Mouse (Mus musculus) lung, embryonic 14.5 days (tissue): ENCODE results near the gene Hbb-bs. TPM values are rescaled to one million over a fixed set of nuclear protein-coding genes. Genes with fewer than 3 reads are reported as not detected.
"Not testable (repeated sequence)": the region's sequence is repeated elsewhere in the genome, so short reads cannot be mapped to it uniquely, and the experiment has no call there.

Experiments used
- ATAC-seq: fragments of 200-750 bp; cut with Nextera tagmentation; 2 replicates; pipeline ENCODE4 v1.8.0; 2017; ENCODE audit warnings: mild to moderate bottlenecking, moderate TSS enrichment, moderate library complexity; ENCODE audit not compliant: insufficient read depth
- DNase-seq: peaks from one replicate; pipeline ENCODE4 v3.0.0-alpha.2; 2015
- H3K27ac ChIP-seq: fragments of 300-500 bp; sonication (generic); 2 replicates; pipeline ENCODE4 v1.5.1; 2014; ENCODE audit warnings: low read depth, mild to moderate bottlenecking, moderate library complexity
- H3K27me3 ChIP-seq: fragments of 300-500 bp; sonication (generic); 2 replicates; pipeline ENCODE4 v1.6.1; 2014; ENCODE audit warnings: low read length, control low read depth; ENCODE audit not compliant: insufficient read depth
- H3K36me3 ChIP-seq: fragments of 300-500 bp; sonication (generic); 2 replicates; pipeline ENCODE4 v1.6.1; 2014; ENCODE audit warnings: control low read depth; ENCODE audit not compliant: insufficient read depth
- H3K4me1 ChIP-seq: fragments of 300-500 bp; sonication (generic); 2 replicates; pipeline ENCODE4 v1.6.1; 2014; ENCODE audit warnings: antibody characterized with exemption, control low read depth; ENCODE audit not compliant: insufficient read depth
- H3K4me2 ChIP-seq: fragments of 300-500 bp; sonication (generic); 2 replicates; pipeline ENCODE4 v1.6.1; 2014; ENCODE audit warnings: mild to moderate bottlenecking
- H3K4me3 ChIP-seq: fragments of 300-500 bp; sonication (generic); 2 replicates; pipeline ENCODE4 v1.5.1; 2014; ENCODE audit warnings: low read depth, low read length
- H3K9ac ChIP-seq: fragments of 300-500 bp; sonication (generic); 2 replicates; pipeline ENCODE4 v1.6.1; 2014
- H3K9me3 ChIP-seq: fragments of 300-500 bp; sonication (generic); 2 replicates; pipeline ENCODE4 v1.6.1; 2016; ENCODE audit warnings: low read depth, low read length, control low read depth
- CTCF ChIP-seq: IDR thresholded peaks from 2 replicates; pipeline ENCODE4 v1.5.1; 2016; ENCODE audit warnings: antibody characterized with exemption, low read depth
- WGBS: fragments of 180-500 bp; shearing (Covaris S2); extraction: QIAGEN DNeasy Blood & Tissue Kit; methylation state at CpG from one replicate; pipeline ENCODE4 v1.1.7; 2014; 5-methylcytosine and 5-hydroxymethylcytosine counted together
- polyA plus RNA-seq: library from polyadenylated mRNA; unstranded; fragments of >200 nt; fragmentation: Nextera tagmentation; extraction: Ambion mirVana; gene quantifications from 2 replicates; pipeline ENCODE4 v1.2.1, GENCODE M21; 2014

Gene Hbb-bs
- polyA plus RNA-seq, 1 experiment from 2014 or later, result 7,232 TPM

GRCm38 (mm10) chr7:103826255-103826887 lies 1.5 kb downstream of the Hbb-bs start:
- ATAC-seq (no peak; the same call in 1 of the 2 replicates), DNase-seq (no peak)
- no peak overlapping the region for H3K9ac ChIP-seq
- H3K4me1 ChIP-seq, result no peaks in the 10 kb centered on the region
- 50% methylated on average over 3 of the region's 3 CpGs for WGBS
- no peak for TF ChIP-seq CTCF
- H3K4me3 ChIP-seq, result no peak overlapping the region
- no peak overlapping the region for H3K27ac ChIP-seq
- H3K9me3 ChIP-seq, result no peaks in the 10 kb centered on the region
- H3K27me3 ChIP-seq, result no peaks in the 10 kb centered on the region
- no peak overlapping the region for H3K4me2 ChIP-seq
- H3K36me3 ChIP-seq, result no peaks in the 10 kb centered on the region

DNA sequence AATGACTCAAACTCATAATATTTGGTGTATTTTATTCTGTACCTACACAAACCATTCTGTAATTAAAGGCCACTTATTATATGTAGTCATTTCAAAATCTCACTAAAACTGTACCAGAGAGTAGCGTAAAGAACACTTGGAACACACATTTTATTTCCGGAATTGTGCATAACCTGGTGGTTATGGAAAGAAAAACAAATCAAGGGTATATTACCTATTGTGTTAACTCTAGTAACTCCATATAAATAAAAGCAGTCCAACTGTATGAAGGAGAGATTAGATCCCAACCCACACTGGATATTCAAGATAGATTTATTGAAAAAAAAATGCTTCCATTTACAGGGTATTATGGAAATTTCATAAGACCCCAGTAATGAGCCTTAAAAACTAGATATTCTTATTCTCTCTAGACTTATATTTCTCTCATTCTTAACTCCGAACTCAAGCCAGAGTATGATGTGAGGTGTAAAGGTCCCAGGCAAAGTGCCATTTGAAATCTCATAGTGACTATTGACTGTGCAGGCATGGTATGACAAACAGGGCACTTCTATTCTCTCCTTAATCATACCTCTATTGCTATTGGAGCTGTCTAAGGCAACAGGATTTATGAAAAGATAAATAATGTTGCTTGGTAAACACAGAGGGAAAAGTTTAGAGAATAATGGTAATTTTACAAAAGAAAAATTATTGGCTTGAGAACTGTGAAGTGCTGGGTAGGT lies 2.2 kb downstream of the Hbb-bs start:
- no peak overlapping the region for H3K4me2 ChIP-seq
- peak; percentile 63; the same call in 1 of the 2 replicates for ATAC-seq
- no peak for DNase-seq

DNA sequence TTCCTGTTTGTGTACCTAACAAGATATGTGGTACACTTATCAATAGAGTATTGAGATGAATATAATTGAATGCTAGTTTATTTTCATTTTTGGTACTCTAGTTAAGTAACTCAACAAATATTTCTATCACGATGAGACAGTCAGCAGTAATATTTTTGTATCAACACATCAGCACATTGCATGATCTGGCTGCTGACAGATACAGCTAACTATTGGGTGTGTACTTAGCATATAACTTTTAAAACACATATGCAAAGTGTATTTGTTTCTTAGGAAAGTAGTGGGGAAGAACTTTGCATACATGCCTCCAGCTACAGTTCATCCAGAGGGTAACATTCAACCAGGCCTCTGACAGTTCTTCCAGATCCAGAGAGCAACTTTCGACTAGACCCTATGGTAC lies 3.3 kb downstream of the Hbb-bs start:
- Histone ChIP-seq H3K9ac (no peak overlapping the region), H3K4me2 (no peak overlapping the region), H3K4me1 (no peaks in the 10 kb centered on the region), H3K27me3 (no peaks in the 10 kb centered on the region), H3K9me3 (no peaks in the 10 kb centered on the region), H3K27ac (no peak overlapping the region; the same call in 1 of the 2 replicates), H3K4me3 (no peak overlapping the region), H3K36me3 (no peaks in the 10 kb centered on the region)
- WGBS, result 75% methylated on average over 2 of the region's 2 CpGs
- TF ChIP-seq CTCF, result no peak
- DNase-seq (no peak), ATAC-seq (no peak)

More for the DNA sequence above, 2.2 kb downstream of the Hbb-bs start:
- no peaks in the 10 kb centered on the region for H3K4me1 ChIP-seq
- H3K4me3 ChIP-seq, result no peak overlapping the region
- no peaks in the 10 kb centered on the region for H3K36me3 ChIP-seq
- no peaks in the 10 kb centered on the region for H3K9me3 ChIP-seq
- WGBS, result 86% methylated on average over 3 of the region's 3 CpGs
- H3K9ac ChIP-seq, result no peak overlapping the region
- TF ChIP-seq CTCF, result no peak
- H3K27ac ChIP-seq, result no peak overlapping the region
- H3K27me3 ChIP-seq, result no peaks in the 10 kb centered on the region

DNA sequence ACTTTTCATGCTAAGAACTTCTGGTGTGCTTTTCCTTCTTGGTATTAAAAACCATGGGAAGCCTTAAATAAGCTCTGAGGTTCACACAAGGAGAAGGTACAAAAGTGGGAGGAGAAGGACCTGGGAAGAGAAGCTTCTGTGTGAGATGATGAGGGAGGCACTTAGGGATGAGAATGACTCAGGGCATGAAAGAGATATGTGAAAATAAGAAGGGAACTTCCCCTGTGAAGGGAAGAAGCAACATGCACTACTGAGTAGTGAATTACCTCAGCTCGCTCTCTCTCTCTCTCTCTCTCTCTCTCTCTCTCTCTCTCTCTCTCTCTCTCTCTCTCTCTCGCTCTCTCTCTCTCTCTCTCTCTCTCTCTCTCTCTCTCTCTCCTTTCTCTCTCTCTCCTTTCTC lies 12.8 kb downstream of the Hbb-bs start:
- not testable (repeated sequence) for H3K9me3 ChIP-seq, H3K4me1 ChIP-seq, H3K27ac ChIP-seq, H3K36me3 ChIP-seq, H3K4me3 ChIP-seq, DNase-seq, H3K4me2 ChIP-seq, H3K9ac ChIP-seq, ATAC-seq, H3K27me3 ChIP-seq
- WGBS, result 100% methylated on average over 1 of the region's 2 CpGs

DNA sequence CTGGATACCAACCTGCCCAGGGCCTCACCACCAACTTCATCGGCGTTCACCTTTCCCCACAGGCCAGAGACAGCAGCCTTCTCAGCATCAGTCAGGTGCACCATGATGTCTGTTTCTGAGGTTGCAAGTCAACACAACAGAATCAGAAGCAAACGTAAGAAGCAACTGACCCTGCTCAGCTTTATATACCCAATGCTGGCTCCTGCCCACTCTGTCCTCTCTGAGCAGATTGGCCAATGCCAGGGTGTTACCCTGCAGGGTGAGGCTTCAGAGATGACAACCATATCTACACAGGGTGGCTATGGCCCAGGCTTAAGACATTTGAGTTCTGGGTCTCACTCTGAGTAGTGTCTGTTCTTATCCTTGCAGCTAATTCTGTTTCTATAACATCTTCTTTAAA lies 14.1 kb downstream of the Hbb-bs start, which contains the start of gene Hbb-bt:
Hbb-bt (minus strand) TSS at position 231 of the 400 bp plus-strand sequence.
- no peak for DNase-seq
- Histone ChIP-seq H3K9me3 (no peaks in the 10 kb centered on the region), H3K4me2 (no peak within 1 kb of the TSS), H3K36me3 (no peaks in the 10 kb centered on the region), H3K4me3 (no peak within 1 kb of the TSS), H3K27ac (no peak within 1 kb of the TSS), H3K4me1 (no peaks in the 10 kb centered on the region), H3K9ac (no peak within 1 kb of the TSS), H3K27me3 (no peaks in the 10 kb centered on the region)
- WGBS, result 67% methylated on average over 3 of the region's 3 CpGs
- no peak for TF ChIP-seq CTCF
- ATAC-seq, result peak; percentile 62; the same call in 1 of the 2 replicates

- not testable (repeated sequence) for ATAC-seq, H3K36me3 ChIP-seq, H3K9ac ChIP-seq, H3K27me3 ChIP-seq, H3K4me3 ChIP-seq, DNase-seq, H3K27ac ChIP-seq, H3K4me2 ChIP-seq, H3K9me3 ChIP-seq, H3K4me1 ChIP-seq
- WGBS, result no CpG with 5 or more reads among the region's 3 CpGs
These were observed 14.7 kb downstream of the Hbb-bs start for GRCm38 (mm10) chr7:103813152-103813551.

GRCm38 (mm10) chr7:103812174-103812573 lies 15.7 kb downstream of the Hbb-bs start:
- no peak for TF ChIP-seq CTCF
- ATAC-seq, result no peak
- Histone ChIP-seq H3K36me3 (no peaks in the 10 kb centered on the region), H3K27ac (no peak overlapping the region; the same call in 1 of the 2 replicates), H3K27me3 (no peaks in the 10 kb centered on the region), H3K9ac (no peak overlapping the region), H3K4me2 (no peak overlapping the region), H3K4me1 (no peaks in the 10 kb centered on the region), H3K9me3 (no peaks in the 10 kb centered on the region), H3K4me3 (no peak overlapping the region)
- DNase-seq, result no peak
- 46% methylated on average over 1 of the region's 1 CpGs for WGBS
